Mouse (Mus musculus): ENCODE results near the gene Eef1akmt4.

DNA sequence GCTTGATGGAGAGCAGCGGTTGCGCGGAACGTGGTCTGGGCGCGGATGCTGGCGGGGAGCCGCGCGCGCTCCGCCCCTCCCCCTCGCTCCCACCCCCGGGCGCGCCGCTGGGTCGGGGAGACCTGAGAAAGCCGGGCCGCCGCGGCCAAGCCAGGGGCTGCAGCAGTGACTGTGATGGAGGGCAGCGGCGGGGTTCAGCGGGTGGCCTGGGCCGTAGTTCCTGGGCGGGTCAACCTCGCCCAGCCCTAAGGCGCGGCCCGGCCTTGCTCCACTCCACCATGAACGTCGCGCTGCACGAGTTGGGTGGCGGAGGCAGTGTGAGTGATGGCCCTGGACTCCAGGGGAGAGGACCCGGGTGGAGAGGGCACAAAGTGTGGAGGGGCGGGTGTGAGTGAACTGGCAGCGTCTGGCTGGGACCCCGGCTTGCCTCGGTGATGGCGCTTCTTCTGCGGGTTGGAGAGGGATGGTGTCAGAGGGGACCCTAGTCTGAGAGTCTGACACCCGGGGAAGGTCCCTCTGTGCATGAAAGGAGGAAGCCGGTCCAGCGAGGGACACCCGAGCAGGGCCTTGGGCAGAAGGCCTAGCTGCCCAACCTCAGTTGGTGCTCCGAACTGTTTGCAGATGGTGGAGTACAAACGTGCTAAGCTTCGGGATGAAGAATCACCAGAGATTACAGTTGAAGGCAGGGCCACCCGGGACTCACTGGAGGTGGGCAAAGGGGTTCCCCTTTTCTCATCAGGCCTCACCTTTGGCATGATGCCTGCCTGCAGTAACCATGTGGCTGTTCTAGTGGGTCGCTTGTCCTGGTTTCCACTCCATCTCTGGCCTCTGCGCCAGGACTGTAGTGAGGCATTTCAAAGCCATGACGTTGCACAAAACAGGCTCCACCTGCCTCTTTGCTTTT is 18.6 kb downstream of the Eef1akmt4 start, which contains the start of gene Ece2:
- TF ChIP-seq CTCF (IDR thresholded peaks at IDR 0.05; ENCODE audit: extremely low read depth, insufficient read length, insufficient replicate concordance, low read depth, low read length) (no peak), POLR2A (IDR thresholded peaks at IDR 0.05; ENCODE audit: low read depth, low read length) (no peak)

Measured in small intestine, adult 2 months (tissue).